Mouse (Mus musculus) adrenal gland (tissue): ENCODE data around the gene Unc79.

Experiments used
- intact Hi-C: fragments of 180-260 bp; cut with DNase I; formaldehyde crosslinking; loops from one replicate; pipeline ENCODE4 v1.15.1; 2025
- microRNA-seq, 2 experiments: library from miRNA; unstranded; fragments of <30 nt; microRNA quantifications; one replicate each; pipeline ENCODE4; 2019

Gene Unc79

DNA sequence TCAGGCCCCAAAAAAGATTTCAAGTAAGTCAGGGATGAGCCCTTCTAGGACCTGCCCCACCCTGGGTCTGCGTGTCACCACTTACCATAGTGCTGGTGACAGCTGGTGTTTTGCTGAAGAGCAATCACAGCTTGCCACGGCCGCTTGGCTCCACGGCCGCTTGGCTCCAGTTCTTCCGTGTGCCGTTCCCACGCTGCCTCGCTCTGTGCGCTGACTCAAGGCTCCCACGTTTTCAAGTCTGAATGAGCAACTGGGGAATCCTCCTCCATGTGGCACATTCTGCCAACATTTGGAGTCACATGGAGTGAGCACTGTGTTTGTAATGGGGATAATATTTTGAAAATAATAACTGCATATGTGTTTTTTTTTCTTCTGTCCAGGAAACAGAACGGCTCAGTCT lies 241.1 kb downstream of the Unc79 start:
- intact Hi-C loops, result no loop called here

DNA sequence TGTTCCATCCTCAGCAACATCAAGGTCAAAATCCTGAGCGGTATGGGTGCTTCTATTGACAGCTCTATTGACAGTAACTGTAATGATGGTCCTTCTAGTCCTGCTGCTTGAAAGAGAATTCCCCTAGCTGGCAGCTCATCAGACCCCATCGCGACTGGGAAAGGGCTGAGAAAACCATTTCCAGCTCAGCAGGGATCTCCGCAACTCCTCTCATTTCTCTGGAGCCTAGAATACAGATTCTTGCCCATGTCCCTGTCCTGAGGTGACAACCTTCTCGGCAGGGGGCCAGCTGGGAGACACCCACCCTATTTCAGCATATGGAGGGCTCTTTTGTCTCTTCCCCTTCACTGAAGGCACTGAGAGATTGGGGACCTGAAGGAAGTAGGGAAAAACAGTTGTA lies 244.3 kb downstream of the Unc79 start:
- intact Hi-C loops, result no loop called here

DNA sequence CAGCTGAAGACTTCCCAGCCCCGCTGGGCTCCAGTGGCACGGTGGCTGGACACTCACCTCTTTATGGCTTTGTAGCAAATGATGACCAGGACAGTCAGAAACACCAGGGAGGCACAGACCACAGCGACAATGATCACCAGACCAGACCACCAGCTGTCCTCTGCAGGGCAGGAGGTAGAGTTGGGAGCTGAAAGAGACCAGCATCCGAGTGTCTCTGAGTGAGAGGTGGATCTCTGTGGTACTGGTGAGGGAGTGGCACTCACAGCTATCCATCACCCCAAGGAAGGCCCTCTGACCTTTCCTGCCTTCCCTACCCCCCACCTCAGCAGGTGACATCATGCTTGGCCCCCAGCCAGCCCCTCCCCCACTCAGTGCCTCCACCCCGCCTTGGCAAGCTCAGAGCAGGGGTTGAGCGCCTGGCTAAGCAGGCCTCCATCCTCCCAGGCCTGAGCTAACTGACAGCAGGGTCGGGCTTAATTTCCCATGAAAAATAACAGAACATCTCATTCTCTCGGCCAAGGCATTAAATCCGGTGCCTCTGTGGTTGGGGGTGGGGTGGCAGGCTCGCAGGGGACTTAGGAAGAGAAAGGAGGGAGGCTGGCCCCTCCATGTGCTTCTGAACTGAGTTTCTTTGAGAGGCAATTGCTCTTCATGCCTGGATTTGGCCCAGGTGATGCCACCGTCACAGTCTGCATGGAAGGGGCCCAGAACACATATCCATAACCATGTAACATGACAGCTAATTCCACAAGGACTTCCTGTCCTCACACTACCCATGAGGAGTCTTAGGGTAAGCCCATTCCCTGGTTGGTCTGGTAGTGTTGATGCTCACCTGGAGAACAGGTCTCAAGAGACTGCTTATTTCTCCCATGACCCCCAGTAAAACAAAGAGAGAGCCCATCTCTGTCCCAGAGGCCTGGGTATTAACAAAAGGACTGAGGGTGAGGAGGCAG lies 254.2 kb downstream of the Unc79 start:
- intact Hi-C loops, result no loop called here

DNA sequence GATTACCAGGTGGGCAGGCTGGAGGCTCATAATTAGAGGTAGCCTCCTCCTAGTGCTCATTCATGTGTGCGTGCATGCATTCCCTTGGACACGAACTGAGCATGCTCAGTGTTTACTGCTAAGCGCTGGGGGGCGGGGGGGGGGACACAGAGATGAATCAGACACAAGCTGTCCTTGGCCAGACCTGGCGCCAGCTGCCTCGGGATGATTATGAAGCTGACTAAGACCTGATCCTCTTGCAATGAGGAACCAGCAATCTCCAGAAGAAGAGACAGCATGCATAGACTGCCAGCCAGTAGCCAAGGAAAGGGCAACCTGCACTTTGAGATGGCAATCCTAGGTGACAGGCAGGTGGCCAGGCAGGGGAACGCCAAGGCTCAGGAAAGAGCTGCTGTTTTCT lies 256.9 kb downstream of the Unc79 start:
- intact Hi-C loops, result no loop called here

DNA sequence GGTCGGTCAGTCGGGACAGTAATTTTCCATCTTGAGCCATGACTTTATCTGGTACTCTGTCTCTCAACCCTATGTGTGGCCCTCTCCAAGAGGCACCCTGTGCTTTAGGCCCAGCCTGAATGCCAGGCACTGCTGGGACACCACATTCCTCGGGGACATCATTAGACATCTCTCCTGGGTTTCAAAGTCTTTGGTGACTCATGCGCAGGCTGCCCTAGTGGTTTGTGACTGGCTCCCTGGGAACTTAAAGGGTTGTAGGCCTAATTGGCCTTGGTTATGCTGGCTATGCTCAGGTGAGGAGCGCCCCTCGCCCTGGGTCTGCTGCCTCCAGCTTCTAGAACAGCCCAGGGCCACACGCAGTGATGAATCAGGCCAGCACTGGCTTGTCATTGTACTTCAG lies 260.9 kb downstream of the Unc79 start:
- intact Hi-C loops, result no loop called here

DNA sequence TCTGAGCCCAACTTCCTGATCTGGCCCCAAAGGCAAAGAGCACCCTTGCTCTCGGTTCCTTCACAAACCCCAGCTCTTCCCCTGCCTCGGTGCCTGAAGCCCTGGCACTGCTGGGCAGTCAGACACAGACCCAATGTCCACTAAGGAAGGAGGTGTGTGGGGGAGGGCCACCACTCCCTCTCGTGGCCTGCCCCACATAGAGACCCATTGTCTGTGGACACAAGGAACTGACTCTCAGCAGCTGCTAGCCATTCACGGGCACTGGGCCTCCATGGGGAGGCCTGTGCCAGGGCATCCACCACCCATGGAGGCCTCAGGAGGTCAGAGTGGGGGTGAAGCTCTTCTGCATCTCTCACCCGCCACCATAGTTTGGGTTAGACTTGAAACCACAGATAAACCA lies 262.4 kb downstream of the Unc79 start:
- intact Hi-C loops, result no loop called here

DNA sequence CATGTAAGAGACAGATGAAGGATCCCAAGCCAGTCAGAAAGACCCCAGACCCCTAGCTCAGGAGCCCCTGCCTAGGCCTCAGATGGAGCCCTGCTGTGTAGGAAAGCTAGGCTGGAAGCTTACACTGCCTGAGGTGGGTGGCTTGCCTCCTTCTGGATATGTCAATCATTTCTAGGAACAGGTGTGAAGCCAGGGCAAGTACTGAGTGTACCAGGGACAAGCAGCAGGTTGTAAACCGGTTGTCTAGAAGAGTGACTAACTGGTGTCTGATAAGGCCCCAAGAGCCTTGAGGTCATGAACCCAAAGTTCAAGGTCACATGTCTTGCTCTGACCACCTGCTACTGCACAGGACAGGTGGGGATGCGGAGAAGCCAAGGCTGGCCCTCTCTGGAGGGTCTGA lies 264.9 kb downstream of the Unc79 start:
- intact Hi-C loops, result no loop called here

DNA sequence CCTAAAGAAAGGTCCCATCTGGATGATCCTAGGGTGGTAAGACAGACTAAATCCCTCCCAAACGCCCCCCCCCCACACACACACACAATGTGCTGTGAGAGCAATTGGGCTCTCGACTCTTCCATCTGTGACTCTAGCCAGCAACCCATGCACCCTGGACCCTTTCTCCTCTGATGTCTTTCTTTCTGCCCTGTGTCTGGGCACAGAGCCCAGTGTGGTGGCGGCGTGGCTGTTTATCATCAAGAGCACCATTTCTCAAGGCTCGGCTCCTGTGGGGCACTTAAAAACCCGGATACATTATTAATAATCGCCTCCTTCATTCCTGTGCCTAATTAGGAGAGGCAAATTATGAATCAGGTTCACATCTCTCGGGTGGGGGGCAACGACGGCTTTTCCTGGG lies 265.6 kb downstream of the Unc79 start:
- intact Hi-C loops, result no loop called here

DNA sequence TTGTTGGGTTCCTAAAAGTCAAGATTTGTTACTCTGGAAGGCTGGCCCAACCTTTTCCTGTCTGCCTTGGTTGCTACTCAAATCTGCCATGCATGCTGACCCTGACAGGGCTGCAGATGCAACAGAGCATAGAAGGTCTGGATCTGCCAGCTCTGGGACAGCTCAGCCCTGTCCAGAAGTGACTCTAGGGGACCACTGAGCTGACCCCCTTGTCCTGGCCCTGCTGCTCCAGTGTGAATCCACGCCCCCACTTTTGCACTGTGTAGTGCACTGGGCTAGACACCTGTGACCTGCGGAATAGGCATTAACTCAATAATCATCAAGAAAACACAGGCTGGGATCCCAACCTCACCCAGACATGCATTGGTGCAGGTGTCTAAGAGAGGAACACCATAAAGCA lies 266.1 kb downstream of the Unc79 start:
- intact Hi-C loops, result no loop called here

DNA sequence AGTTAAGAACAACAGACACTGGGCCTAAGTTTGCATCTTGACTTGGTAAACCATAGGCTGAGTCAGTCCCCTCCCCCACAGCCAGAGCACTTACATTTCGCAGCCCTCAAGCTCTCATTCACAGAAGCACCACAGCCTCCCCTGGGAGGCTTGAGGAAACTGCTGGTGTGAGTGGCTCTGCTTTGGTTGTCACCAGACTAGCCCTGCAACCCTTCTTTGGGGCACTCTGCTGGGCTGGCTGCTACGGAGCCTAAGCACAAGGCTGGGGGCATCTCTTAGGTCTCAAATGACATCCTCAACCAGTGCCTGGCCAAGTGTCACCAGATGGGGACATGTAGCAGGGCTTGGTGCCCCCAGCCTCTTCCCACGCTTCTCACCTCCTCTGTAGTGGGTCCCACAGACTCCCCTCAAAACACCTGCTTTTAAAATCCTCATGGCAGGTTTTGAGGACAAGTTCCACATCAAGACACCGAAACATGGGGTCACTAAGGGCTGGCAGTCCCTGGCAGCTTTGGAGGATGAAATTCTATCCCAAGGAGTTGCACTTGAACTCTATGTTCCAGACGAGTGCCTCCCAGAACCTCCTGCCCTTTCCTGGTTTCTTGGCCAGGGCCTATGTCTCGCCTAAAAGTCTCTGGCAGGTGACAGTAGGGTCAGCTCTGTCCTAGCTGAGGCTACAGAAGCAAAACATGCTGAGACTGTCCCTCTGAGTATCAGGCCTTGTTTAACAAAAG lies 267.4 kb downstream of the Unc79 start:
- intact Hi-C loops, result no loop called here

DNA sequence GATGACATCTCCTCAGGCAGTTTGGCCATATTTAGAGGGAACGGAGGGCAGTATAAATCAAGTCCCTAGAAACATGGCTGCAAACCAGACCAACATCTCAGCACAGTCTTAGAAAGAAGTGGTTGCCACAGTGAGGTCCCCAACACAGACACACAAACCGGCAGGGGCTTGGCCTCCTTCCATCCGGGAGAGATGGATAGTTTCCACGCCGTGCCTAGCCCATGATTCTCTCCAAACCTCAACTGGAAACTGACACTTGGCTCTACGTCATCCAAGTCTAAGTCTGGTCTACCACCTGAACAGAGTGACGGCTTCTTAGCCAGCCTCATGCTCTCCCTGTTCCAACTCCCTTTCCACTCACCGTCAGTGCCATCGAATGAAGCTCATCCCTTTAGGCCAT lies 275.0 kb downstream of the Unc79 start:
- intact Hi-C loops, result no loop called here

DNA sequence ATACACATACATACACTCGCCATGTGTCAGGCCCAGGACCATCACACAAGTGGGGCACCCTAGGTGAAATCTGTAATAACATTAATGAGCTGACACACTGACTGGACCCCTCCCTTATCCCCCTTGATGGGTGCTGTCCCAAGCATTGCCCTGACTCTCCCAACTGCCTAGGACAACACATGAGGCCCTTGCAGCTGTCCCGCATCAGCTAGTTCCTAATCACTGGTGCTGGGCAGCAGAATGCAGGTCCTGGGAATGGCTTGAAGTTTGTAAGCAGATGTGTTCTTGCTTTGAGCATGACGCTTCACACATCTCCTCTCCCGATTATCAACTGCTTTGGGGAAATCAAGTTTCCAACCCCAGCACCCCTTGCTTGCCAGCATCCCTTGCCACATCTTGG lies 277.5 kb downstream of the Unc79 start:
- intact Hi-C loops, result no loop called here

DNA sequence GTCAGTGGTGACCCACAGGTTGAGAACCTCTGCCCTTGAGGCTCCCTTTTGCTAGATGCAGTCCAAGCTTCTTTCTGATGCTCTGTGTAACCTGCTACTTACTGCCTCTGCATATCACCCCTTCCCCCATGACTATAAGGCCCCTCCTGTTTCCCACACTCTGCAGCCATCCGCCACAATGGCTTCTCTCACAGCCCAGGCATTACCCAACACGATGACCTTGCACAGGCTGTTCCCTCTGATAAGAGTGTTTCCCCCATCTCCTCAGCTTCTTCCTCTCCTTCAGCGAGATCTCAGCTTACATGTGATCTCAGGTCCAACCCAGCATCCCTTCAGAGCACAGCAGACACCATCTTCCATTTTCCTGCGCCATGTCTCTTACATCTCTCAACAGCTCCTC lies 280.4 kb downstream of the Unc79 start:
- intact Hi-C loops, result no loop called here

Small RNA genes lying within 50 kb of the gene (microRNA-seq; reads per million reads assigned to microRNA genes)
- 0 reads per million in 2 experiments for gene Gm44324
